Mouse (Mus musculus): ENCODE data around the gene Tbc1d23.
"Not testable (repeated sequence)": the region's sequence is repeated elsewhere in the genome, so short reads cannot be mapped to it uniquely, and the experiment has no call there.

The Tbc1d23 gene

GRCm38 (mm10) chr16:57211037-57211436, 20.3 kb downstream of the Tbc1d23 start:
- DNase-seq: no peak

- DNase-seq: peak; percentile 53
Measured at GRCm38 (mm10) chr16:57208342-57208741, 23.0 kb downstream of the Tbc1d23 start.

GRCm38 (mm10) chr16:57197281-57197680, 34.0 kb downstream of the Tbc1d23 start:
- DNase-seq: no peak

GRCm38 (mm10) chr16:57196590-57196989, 34.7 kb downstream of the Tbc1d23 start:
- DNase-seq: no peak

- no peak for DNase-seq
Measured at GRCm38 (mm10) chr16:57191214-57191613, 40.1 kb downstream of the Tbc1d23 start.

- DNase-seq: no peak
Measured at GRCm38 (mm10) chr16:57190390-57190789, 40.9 kb downstream of the Tbc1d23 start.

- no peak for DNase-seq
Measured at GRCm38 (mm10) chr16:57189493-57189892, 41.8 kb downstream of the Tbc1d23 start.

- no peak for DNase-seq
Measured at GRCm38 (mm10) chr16:57186618-57187017, 44.7 kb downstream of the Tbc1d23 start.

GRCm38 (mm10) chr16:57182037-57182436, 49.3 kb downstream of the Tbc1d23 start:
- no peak for DNase-seq

- no peak for DNase-seq
Measured at GRCm38 (mm10) chr16:57181180-57181579, 50.1 kb downstream of the Tbc1d23 start.

- no peak for DNase-seq
Measured at GRCm38 (mm10) chr16:57177664-57178063, 53.6 kb downstream of the Tbc1d23 start.

- DNase-seq: peak; percentile 38
Measured at GRCm38 (mm10) chr16:57177254-57177653, 54.0 kb downstream of the Tbc1d23 start.

GRCm38 (mm10) chr16:57176276-57176675, 55.0 kb downstream of the Tbc1d23 start:
- no peak for DNase-seq

- no peak for DNase-seq
Measured at GRCm38 (mm10) chr16:57175751-57176150, 55.6 kb downstream of the Tbc1d23 start.

GRCm38 (mm10) chr16:57174480-57174879, 56.8 kb downstream of the Tbc1d23 start:
- DNase-seq: not testable (repeated sequence)

- DNase-seq: no peak
Measured at GRCm38 (mm10) chr16:57171570-57171969, 59.7 kb downstream of the Tbc1d23 start.

GRCm38 (mm10) chr16:57171161-57171560, 60.1 kb downstream of the Tbc1d23 start:
- no peak for DNase-seq

GRCm38 (mm10) chr16:57168236-57168635, 63.1 kb downstream of the Tbc1d23 start:
- DNase-seq: no peak

- no peak for DNase-seq
Measured at GRCm38 (mm10) chr16:57167514-57167912, 63.8 kb downstream of the Tbc1d23 start.

GRCm38 (mm10) chr16:57166611-57167513, 64.4 kb downstream of the Tbc1d23 start, which contains the start of gene Nit2:
Gene Nit2, minus strand, starts transcription at chr16:57167341.
- peak; percentile 95 for DNase-seq

- DNase-seq: no peak
Measured at GRCm38 (mm10) chr16:57166086-57166485, 65.2 kb downstream of the Tbc1d23 start.

- no peak for DNase-seq
Measured at GRCm38 (mm10) chr16:57165157-57165556, 66.1 kb downstream of the Tbc1d23 start.

GRCm38 (mm10) chr16:57163694-57164093, 67.6 kb downstream of the Tbc1d23 start:
- no peak for DNase-seq

- no peak for DNase-seq
Measured at GRCm38 (mm10) chr16:57162841-57163240, 68.5 kb downstream of the Tbc1d23 start.

- DNase-seq: peak; percentile 24
Measured at GRCm38 (mm10) chr16:57159835-57160234, 71.5 kb downstream of the Tbc1d23 start.
